Mouse (Mus musculus) cerebellum, adult 9-10 months (tissue): ENCODE data around the gene Reep3.
A peak's percentile ranks its signal among the peaks of the same experiment; 100 is the strongest.
"Not testable (repeated sequence)": the region's sequence is repeated elsewhere in the genome, so short reads cannot be mapped to it uniquely, and the experiment has no call there.

Experiments
- DNase-seq: peaks from one replicate; pipeline ENCODE4 v3.0.0; 2022

Reep3 gene

DNA sequence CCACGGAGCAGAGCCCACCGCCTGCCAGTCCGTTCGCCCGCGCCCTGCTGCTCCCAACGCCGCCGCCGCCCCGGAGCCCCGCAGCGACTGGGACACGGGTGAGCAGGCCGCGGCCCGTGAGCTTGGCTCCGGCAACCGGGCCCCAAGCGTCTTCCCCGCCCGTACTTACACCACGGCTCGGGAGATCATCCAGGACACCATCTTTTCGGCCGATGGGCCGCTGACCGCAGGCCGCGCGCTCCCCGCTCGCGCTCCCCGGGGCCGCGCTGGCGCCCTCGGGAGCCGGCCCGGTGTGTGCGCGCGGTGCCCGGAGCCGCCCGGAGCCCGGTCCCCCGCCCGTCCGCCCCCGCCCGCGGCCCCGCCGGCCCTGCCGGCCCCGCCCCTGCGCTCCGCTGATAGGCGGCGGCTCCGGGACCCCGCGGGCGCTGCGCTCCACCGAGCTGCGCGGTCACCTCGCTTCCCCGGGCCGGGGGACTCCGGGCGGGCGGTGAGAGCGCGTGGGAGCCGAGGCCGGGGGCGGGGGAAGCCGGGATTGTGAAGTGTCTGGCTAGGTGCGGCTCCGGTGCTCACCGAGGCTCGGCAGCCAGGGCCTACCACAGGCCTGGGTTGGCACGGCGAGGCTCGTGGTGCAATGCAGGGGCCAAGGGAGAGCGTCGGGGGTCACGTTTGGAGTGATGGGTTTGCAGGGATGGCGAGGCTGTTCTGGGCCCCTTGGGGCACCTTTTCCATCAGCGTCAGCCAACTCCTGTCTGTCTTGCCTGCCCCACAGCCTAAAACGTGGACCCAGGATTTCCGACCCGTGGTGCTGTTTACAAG lies at the start of gene Reep3:
TSS of gene Reep3 (minus strand) at position 325 of the 816 bp plus-strand sequence.
- DNase-seq, result peak; percentile 78

DNA sequence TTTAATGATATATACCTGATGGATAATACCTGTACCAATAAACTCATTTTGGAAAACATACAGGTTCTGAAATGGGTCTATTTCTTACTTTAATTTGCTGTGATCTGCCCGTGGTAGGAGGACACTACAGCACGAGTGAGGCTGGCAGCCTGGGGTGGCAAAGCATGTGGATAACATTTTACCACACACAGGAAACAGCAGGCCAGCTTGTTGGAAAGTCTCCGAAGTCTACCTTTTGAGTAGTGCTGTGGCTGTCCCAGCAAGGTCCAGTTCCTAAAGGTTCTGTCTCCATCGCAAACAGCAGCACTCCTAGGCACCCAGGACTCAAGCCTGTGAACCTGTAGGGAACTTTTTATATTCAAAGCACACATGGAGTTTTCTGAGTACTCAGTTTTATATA lies 48.9 kb upstream of the Reep3 start:
- no peak for DNase-seq

DNA sequence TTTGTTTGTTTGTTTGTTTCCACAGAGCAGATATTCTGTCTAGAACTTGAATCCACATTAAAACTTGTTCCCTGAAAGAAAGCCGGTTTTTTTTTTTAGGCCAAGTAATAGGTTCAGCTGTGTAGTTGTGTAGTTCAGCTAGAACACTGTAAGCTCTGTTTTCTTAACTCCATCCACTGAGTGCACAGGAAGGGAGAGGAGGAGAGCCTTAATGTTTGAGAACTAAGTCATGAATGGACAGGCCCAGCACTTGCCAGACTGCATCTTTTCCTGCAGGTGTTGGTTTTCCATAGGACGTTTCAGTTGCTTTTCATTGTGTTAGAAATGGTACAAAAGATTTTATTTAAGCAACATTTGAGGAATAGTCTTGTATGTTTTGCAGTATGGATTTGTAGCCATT lies 47.5 kb upstream of the Reep3 start:
- no peak for DNase-seq

- no peak for DNase-seq
Measured at GRCm38 (mm10) chr10:67143661-67144060, 46.9 kb upstream of the Reep3 start.

- DNase-seq, result no peak
Measured at GRCm38 (mm10) chr10:67137437-67137836, 40.7 kb upstream of the Reep3 start.

DNA sequence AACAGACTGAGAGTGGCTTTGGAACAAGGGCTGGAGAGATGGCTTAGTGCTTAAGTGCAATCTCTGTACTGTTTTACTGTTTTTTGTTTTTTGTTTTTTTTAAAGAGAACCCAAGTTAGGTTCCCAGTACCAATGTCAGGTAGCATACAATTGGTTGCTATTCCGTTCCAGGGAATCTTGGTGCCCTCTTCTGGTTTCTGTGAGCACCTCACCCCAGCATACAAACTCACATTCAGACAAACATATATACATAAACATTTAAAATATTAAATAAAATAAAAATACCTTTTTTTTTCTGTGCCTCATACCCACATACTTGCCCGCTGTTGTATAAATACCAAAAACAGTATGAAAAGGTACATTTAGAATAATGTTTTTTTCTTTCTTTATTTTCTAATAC lies 37.6 kb upstream of the Reep3 start:
- no peak for DNase-seq

- DNase-seq, result no peak
Measured at GRCm38 (mm10) chr10:67131709-67132108, 35.0 kb upstream of the Reep3 start.

- DNase-seq, result peak; percentile 80
Measured at GRCm38 (mm10) chr10:67129531-67129930, 32.8 kb upstream of the Reep3 start.

GRCm38 (mm10) chr10:67126859-67127758 lies 30.4 kb upstream of the Reep3 start:
- no peak for DNase-seq

GRCm38 (mm10) chr10:67126061-67126858 lies 29.5 kb upstream of the Reep3 start:
- DNase-seq, result no peak

GRCm38 (mm10) chr10:67124156-67124555 lies 27.4 kb upstream of the Reep3 start:
- no peak for DNase-seq

DNA sequence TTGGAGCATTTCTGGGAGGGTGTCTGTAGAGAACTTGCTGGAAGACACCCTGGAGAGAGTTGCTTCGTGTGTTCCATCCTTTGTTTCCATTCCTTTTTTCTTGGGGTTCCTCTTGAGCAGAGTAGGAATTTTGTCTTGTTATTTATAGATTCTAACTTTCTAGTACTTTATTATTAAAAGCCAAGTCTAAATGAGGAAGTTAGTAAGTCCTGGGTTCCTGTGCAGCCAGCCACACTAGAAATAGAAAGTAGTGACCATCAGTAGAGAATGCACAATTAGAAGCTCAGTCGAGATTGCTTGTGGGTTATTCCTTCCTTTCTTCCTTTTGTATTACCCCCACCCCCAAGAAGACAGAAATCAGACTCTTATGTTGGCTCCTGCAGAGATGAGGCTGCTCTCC lies 27.0 kb upstream of the Reep3 start:
- no peak for DNase-seq

DNA sequence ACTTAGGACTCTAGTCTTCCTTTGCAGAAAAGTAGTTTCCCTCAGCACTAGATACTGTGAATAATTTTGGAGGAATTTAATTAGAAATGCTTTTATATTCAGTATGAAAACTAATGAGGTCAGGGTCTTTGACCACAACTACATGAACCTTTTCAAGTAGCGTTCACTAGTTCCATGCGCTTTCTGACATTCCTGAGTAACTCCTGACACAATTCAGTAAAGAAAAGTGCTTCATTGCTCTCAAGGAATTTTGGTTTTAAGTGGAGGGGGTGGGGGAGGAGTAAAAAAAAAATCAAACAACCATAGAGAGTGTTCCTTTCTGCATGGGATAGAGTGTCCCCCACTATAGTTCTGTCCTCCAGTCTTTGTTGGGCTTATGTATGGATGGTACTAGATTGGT lies 23.9 kb upstream of the Reep3 start:
- no peak for DNase-seq

DNA sequence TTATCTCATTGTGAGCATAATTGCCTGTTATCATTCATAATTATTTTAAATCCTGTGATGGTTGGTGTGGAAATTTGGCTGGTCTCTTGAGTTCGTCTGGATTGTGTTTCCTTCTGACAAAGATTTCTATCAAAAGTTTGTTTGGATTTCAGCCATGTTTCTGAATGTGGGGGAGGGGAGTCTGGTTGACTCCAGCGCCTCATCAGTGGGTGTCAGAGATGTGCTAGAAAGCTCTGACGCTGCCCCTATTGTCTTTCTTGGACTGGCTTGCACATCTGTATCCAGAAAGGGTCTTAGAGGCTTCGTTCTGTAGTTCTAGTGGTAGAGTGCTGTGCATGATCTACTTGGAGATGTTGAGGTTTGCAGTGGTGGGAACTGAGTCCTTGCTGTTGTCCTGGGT lies 23.4 kb upstream of the Reep3 start:
- no peak for DNase-seq

- no peak for DNase-seq
Measured at GRCm38 (mm10) chr10:67119291-67119690, 22.5 kb upstream of the Reep3 start.

GRCm38 (mm10) chr10:67116251-67116650 lies 19.5 kb upstream of the Reep3 start:
- peak; percentile 72 for DNase-seq

GRCm38 (mm10) chr10:67115666-67116091 lies 18.9 kb upstream of the Reep3 start:
- DNase-seq, result no peak

DNA sequence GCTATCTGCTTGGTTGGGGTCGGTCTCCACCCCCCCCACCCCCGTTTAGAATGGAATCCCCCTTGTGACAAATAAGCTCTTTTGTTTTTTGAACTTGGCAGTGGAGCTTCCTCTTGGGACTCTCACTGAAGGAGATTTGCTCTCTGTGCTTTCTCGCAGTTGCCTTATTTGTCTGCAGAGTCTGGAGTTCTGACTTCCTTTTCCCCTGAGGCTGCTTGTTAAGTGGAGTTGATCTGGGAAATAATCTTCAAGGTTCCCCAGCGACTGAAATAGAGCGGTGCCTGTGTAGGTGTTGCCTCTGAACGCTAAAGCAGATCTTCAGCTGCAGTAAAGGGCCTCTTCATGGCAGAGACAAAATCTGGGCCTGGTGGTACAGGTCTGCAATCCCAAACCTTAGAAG lies 18.4 kb upstream of the Reep3 start:
- DNase-seq, result no peak

DNA sequence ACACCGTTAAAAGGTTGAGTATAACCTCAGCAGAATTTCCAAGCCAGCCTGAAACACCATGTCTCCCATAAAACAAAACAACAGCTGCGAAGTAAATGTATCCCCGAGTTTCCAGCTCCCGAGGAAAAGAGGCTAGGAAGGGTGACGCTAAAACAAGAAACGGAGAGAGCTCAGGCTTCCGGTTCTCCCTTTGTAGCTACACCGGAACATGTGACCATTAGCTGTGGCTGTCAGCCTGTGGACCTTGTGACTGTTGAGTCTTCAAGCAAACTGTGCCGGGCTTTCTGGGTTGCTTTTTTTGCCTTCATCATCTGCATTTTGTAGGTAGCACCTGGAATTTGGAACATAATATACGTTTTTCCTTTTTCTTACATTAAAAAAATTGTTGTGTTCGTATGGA lies 17.1 kb upstream of the Reep3 start:
- DNase-seq, result no peak

- not testable (repeated sequence) for DNase-seq
Measured at GRCm38 (mm10) chr10:67112967-67113366, 16.2 kb upstream of the Reep3 start.

GRCm38 (mm10) chr10:67111799-67112177 lies 15.0 kb upstream of the Reep3 start:
- DNase-seq, result no peak

GRCm38 (mm10) chr10:67111044-67111798 lies 14.5 kb upstream of the Reep3 start:
- no peak for DNase-seq
